Mouse (Mus musculus) heart, embryonic 11.5 days (tissue): ENCODE measurements at regions not wholly inside any gene's neighbourhood (a gene's known extent, or its start where the extent isn't known, plus 50 kb on each side); places are given as distances from the start of the nearest gene placed in this dataset.

Experiments
- ATAC-seq: fragments of 200-750 bp; cut with Nextera tagmentation; replicated peaks from 2 replicates; pipeline ENCODE4 v1.8.0; 2017; ENCODE audit warnings: moderate library complexity; ENCODE audit not compliant: insufficient number of reproducible peaks, low FRiP score, low TSS enrichment
- H3K27ac ChIP-seq: fragments of 300-500 bp; sonication (generic); 2 replicates; pipeline ENCODE4 v1.5.1; 2014; ENCODE audit warnings: mild to moderate bottlenecking, low read depth, low read length
- H3K27me3 ChIP-seq: fragments of 300-500 bp; sonication (generic); 2 replicates; pipeline ENCODE4 v1.6.1; 2014; ENCODE audit warnings: mild to moderate bottlenecking, low read length, mixed read lengths; ENCODE audit not compliant: control insufficient read depth, insufficient read depth
- H3K36me3 ChIP-seq: fragments of 300-500 bp; sonication (generic); 2 replicates; pipeline ENCODE4 v1.6.1; 2014; ENCODE audit warnings: mild to moderate bottlenecking, low read length, moderate library complexity, mixed read lengths; ENCODE audit not compliant: control insufficient read depth, insufficient read depth
- H3K4me1 ChIP-seq: fragments of 300-500 bp; sonication (generic); 2 replicates; pipeline ENCODE4 v1.6.1; 2014; ENCODE audit warnings: low read length; ENCODE audit not compliant: control insufficient read depth, insufficient read depth
- H3K4me2 ChIP-seq: fragments of 300-500 bp; sonication (generic); 2 replicates; pipeline ENCODE4 v1.6.1; 2014; ENCODE audit warnings: mild to moderate bottlenecking, moderate library complexity
- H3K4me3 ChIP-seq: fragments of 300-500 bp; sonication (generic); 2 replicates; pipeline ENCODE4 v1.5.1; 2014; ENCODE audit warnings: low read depth, low read length
- H3K9ac ChIP-seq: fragments of 300-500 bp; sonication (generic); 2 replicates; pipeline ENCODE4 v1.6.1; 2014; ENCODE audit warnings: mild to moderate bottlenecking, low read depth, low read length, moderate library complexity
- H3K9me3 ChIP-seq: fragments of 300-500 bp; sonication (generic); replicated peaks from 2 replicates; pipeline ENCODE4 v1.6.1; 2016; ENCODE audit warnings: low read length; ENCODE audit not compliant: control insufficient read depth
- whole genome bisulfite sequencing: fragments of 180-500 bp; shearing (Covaris S2); extraction: QIAGEN DNeasy Blood & Tissue Kit; methylation state at CpG from one replicate; pipeline ENCODE4 v1.1.7; 2014; ENCODE audit not compliant: insufficient replicate concordance; 5-methylcytosine and 5-hydroxymethylcytosine counted together

GRCm38 (mm10) chr9:46938628-46939027 lies 59.9 kb upstream of the Gm4791 start:
- H3K36me3 ChIP-seq = no peaks in the 10 kb centered on the region
- no peak overlapping the region for H3K4me3 ChIP-seq
- WGBS = 75% methylated on average over 3 of the region's 3 CpGs
- no peak overlapping the region for H3K27ac ChIP-seq
- peaks cover 2% of the 10 kb centered on the region; the same call in 1 of the 2 replicates for H3K27me3 ChIP-seq
- no peaks in the 10 kb centered on the region for H3K9me3 ChIP-seq
- H3K4me2 ChIP-seq = no peak overlapping the region
- no peak for ATAC-seq
- H3K4me1 ChIP-seq = no peaks in the 10 kb centered on the region
- no peak overlapping the region for H3K9ac ChIP-seq

- Histone ChIP-seq H3K36me3 (no peaks in the 10 kb centered on the region), H3K27ac (no peak overlapping the region), H3K9me3 (no peaks in the 10 kb centered on the region), H3K4me3 (no peak overlapping the region), H3K4me2 (no peak overlapping the region), H3K9ac (no peak overlapping the region), H3K27me3 (no peaks in the 10 kb centered on the region), H3K4me1 (no peaks in the 10 kb centered on the region)
- 68% methylated on average over 3 of the region's 3 CpGs for WGBS
- ATAC-seq = no peak
These were observed 72.9 kb upstream of the Gm4791 start for GRCm38 (mm10) chr9:46925641-46926040.

DNA sequence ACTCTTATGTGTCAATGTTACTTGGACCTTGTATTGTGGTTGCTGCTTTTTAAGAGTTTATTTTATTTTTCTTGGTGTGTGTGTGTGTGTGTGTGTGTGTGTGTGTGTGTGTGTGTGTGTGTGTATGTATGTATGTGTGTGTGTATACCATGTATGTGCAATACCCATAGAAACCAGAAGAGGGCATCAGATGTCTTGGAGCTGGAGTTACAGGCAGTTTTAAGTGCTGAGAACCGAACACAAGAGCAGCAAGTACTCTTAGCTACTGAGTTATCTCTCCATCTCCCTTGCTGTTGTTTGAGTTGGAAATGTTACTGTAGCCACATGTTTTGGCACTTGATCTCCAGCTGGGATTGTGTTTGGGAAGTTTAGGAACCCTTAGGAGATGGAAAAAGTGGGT lies 78.5 kb upstream of the Gm4791 start:
- H3K36me3 ChIP-seq = no peaks in the 10 kb centered on the region
- ATAC-seq = no peak

GRCm38 (mm10) chr9:46913238-46913637 lies 85.3 kb upstream of the Gm4791 start:
- ATAC-seq = no peak
- Histone ChIP-seq H3K4me3 (no peak overlapping the region), H3K4me1 (no peaks in the 10 kb centered on the region), H3K36me3 (no peaks in the 10 kb centered on the region), H3K9me3 (no peaks in the 10 kb centered on the region), H3K27me3 (no peaks in the 10 kb centered on the region), H3K4me2 (no peak overlapping the region), H3K27ac (no peak overlapping the region), H3K9ac (no peak overlapping the region)
- 37% methylated on average over 3 of the region's 3 CpGs for WGBS

More for the DNA sequence above, 78.5 kb upstream of the Gm4791 start:
- H3K27me3 ChIP-seq = no peaks in the 10 kb centered on the region
- 0 out of 2 replicates have a peak, but pooled peaks cover 2% of the 10 kb centered on the region for H3K4me1 ChIP-seq
- no peaks in the 10 kb centered on the region; the same call in 1 of the 2 replicates for H3K9me3 ChIP-seq
- no peak overlapping the region for H3K4me2 ChIP-seq
- H3K27ac ChIP-seq = no peak overlapping the region
- H3K4me3 ChIP-seq = no peak overlapping the region
- WGBS = 87% methylated on average over 1 of the region's 1 CpGs
- H3K9ac ChIP-seq = no peak overlapping the region

GRCm38 (mm10) chr9:46909412-46910013 lies 89.0 kb upstream of the Gm4791 start:
- H3K27ac ChIP-seq = no peak overlapping the region
- ATAC-seq = no peak
- H3K4me2 ChIP-seq = no peak overlapping the region
- H3K9ac ChIP-seq = no peak overlapping the region
- no peak overlapping the region for H3K4me3 ChIP-seq
- H3K4me1 ChIP-seq = no peaks in the 10 kb centered on the region
- no peaks in the 10 kb centered on the region for H3K36me3 ChIP-seq
- WGBS = 40% methylated on average over 6 of the region's 6 CpGs
- H3K9me3 ChIP-seq = no peaks in the 10 kb centered on the region
- no peaks in the 10 kb centered on the region for H3K27me3 ChIP-seq

DNA sequence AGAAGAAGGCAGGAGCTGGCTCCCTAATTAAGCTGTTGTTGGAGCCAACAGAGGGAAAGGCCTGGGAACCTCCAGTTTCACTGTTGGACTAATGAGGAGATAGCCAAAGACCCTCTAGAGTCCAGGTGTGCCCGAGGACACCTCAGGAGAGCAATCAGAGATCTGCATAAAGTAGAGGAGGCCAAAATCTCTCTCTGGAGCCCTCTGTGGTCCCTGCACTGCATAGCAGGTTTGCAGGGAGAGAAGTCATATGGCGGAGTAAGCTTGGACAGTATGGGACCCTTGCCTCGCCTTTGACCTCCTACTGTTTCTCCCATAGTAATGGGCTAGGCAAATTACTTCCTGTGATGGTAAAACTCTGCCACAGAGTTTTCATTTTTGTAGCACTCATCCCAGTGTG lies 93.5 kb upstream of the Gm4791 start:
- 74% methylated on average over 3 of the region's 3 CpGs for WGBS
- ATAC-seq = no peak
- Histone ChIP-seq H3K4me3 (no peak overlapping the region), H3K9ac (no peak overlapping the region), H3K27ac (no peak overlapping the region), H3K4me2 (no peak overlapping the region), H3K36me3 (no peaks in the 10 kb centered on the region), H3K9me3 (no peaks in the 10 kb centered on the region), H3K4me1 (no peaks in the 10 kb centered on the region), H3K27me3 (no peaks in the 10 kb centered on the region)

DNA sequence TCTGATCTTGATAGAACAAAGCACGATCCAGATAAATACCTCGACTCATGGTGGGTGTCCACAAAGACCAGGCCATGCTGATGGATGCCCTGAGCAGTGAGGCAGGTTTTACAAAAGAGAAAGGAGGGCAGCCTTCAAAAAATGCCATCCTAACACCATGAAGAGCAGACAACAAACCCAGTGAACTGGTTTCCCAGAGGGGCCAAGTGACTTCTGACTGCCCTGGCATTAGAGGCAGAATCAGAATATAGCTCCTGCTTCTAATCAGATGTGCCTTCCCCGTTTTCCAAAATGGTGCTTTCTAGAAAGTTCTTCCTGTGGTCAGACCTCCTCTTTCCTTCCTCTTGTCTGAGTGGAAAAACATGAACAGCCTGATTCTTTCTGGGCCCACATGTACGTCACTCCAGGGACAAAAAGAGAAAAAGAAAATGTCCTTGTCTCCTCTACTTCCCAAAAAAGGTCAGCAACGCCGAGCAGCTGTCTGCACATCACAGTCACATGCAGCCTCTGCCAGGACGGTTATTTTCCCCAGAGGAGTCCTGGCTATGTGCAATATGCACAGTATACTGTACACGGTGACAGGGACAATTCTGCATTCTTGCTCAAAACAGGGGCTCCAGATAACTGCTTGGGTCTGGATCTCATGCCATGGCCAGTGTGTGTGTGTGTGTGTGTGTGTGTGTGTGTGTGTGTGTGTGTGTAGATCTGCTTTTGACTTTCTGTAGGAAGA lies 94.9 kb upstream of the Gm4791 start:
- ATAC-seq = no peak
- Histone ChIP-seq H3K27me3 (no peaks in the 10 kb centered on the region), H3K9me3 (no peaks in the 10 kb centered on the region), H3K4me2 (no peak overlapping the region), H3K27ac (no peak overlapping the region), H3K9ac (no peak overlapping the region), H3K36me3 (no peaks in the 10 kb centered on the region), H3K4me1 (no peaks in the 10 kb centered on the region), H3K4me3 (no peak overlapping the region)
- WGBS = 38% methylated on average over 8 of the region's 8 CpGs

- Histone ChIP-seq H3K36me3 (no peaks in the 10 kb centered on the region), H3K4me3 (no peak overlapping the region), H3K4me1 (no peaks in the 10 kb centered on the region), H3K4me2 (no peak overlapping the region), H3K9ac (no peak overlapping the region), H3K27ac (no peak overlapping the region), H3K27me3 (no peaks in the 10 kb centered on the region), H3K9me3 (no peaks in the 10 kb centered on the region)
- 30% methylated on average over 2 of the region's 2 CpGs for WGBS
- no peak for ATAC-seq
These were observed 99.3 kb upstream of the Gm4791 start for GRCm38 (mm10) chr9:46899283-46899682.

- H3K36me3 ChIP-seq = no peaks in the 10 kb centered on the region
- H3K27me3 ChIP-seq = no peaks in the 10 kb centered on the region
- no peaks in the 10 kb centered on the region for H3K9me3 ChIP-seq
- ATAC-seq = no peak
- H3K4me2 ChIP-seq = no peak overlapping the region
- H3K9ac ChIP-seq = no peak overlapping the region
- WGBS = 82% methylated on average over 3 of the region's 3 CpGs
- no peak overlapping the region for H3K27ac ChIP-seq
- no peaks in the 10 kb centered on the region for H3K4me1 ChIP-seq
- no peak overlapping the region for H3K4me3 ChIP-seq
These were observed 100.4 kb upstream of the Gm4791 start for GRCm38 (mm10) chr9:46898120-46898519.
